Mouse (Mus musculus) layer of hippocampus, postnatal 10 days (tissue): ENCODE measurements around the gene BC051019. TPM values are rescaled to one million over a fixed set of nuclear protein-coding genes. Genes with fewer than 3 reads are reported as not detected.

Experiments used
- DNase-seq, 2 experiments: peaks; one replicate each; pipeline ENCODE4 v3.0.0; 2021; ENCODE audit warnings: low spot score in 2 of 2
- total RNA-seq, 2 experiments: library from RNA; stranded (reverse); gene quantifications; 2 replicates each; pipeline ENCODE4 v1.2.3; 2021

Gene BC051019
- total RNA-seq, 2 experiments from 2014 or later: 0.30 to 0.40 TPM

GRCm38 (mm10) chr7:109710069-109710468, 13.6 kb downstream of the BC051019 start:
- DNase-seq: no peak

- no peak for DNase-seq
Measured at GRCm38 (mm10) chr7:109708961-109709382, 14.7 kb downstream of the BC051019 start.

GRCm38 (mm10) chr7:109707023-109707785, 16.4 kb downstream of the BC051019 start:
- DNase-seq: peak; percentile 27 to 48

- no peak for DNase-seq
Measured at GRCm38 (mm10) chr7:109704461-109704860, 19.2 kb downstream of the BC051019 start.

GRCm38 (mm10) chr7:109704016-109704377, 19.7 kb downstream of the BC051019 start:
- DNase-seq: no peak

GRCm38 (mm10) chr7:109703190-109704015, 20.2 kb downstream of the BC051019 start, which contains the start of the genes St5 and Akip1:
Gene St5 (minus strand): TSS chr7:109703605.
Gene Akip1 (plus strand): TSS chr7:109703690.
- peak; percentile 95 to 96 for DNase-seq

- no peak for DNase-seq
Measured at GRCm38 (mm10) chr7:109702721-109703120, 20.9 kb downstream of the BC051019 start.

- DNase-seq: no peak
Measured at GRCm38 (mm10) chr7:109700213-109700612, 23.4 kb downstream of the BC051019 start.

- DNase-seq: no peak
Measured at GRCm38 (mm10) chr7:109695339-109695726, 28.3 kb downstream of the BC051019 start.

- no peak for DNase-seq
Measured at GRCm38 (mm10) chr7:109694576-109695338, 28.9 kb downstream of the BC051019 start.

GRCm38 (mm10) chr7:109690961-109691360, 32.7 kb downstream of the BC051019 start:
- no peak for DNase-seq

GRCm38 (mm10) chr7:109690101-109690500, 33.5 kb downstream of the BC051019 start:
- no peak for DNase-seq

- no peak for DNase-seq
Measured at GRCm38 (mm10) chr7:109686585-109687128, 37.0 kb downstream of the BC051019 start.

GRCm38 (mm10) chr7:109680879-109681278, 42.8 kb downstream of the BC051019 start:
- no peak for DNase-seq

GRCm38 (mm10) chr7:109680284-109680683, 43.4 kb downstream of the BC051019 start:
- no peak for DNase-seq

GRCm38 (mm10) chr7:109674944-109675628, 48.6 kb downstream of the BC051019 start:
- no peak for DNase-seq

GRCm38 (mm10) chr7:109671581-109672471, 51.8 kb downstream of the BC051019 start:
- DNase-seq: peak; percentile 57 to 70

GRCm38 (mm10) chr7:109669426-109670170, 54.1 kb downstream of the BC051019 start:
- no peak for DNase-seq

- no peak for DNase-seq
Measured at GRCm38 (mm10) chr7:109666664-109667063, 57.0 kb downstream of the BC051019 start.
